Mouse (Mus musculus): ENCODE measurements at regions not wholly inside any gene's neighbourhood (a gene's known extent, or its start where the extent isn't known, plus 50 kb on each side); places are given as distances from the start of the nearest gene placed in this dataset.

- no peak for DNase-seq
Measured at GRCm38 (mm10) chr15:68811041-68811440, 2310.3 kb upstream of the Lrrc6 start.

GRCm38 (mm10) chr15:68810593-68810992, 2309.9 kb upstream of the Lrrc6 start:
- no peak for DNase-seq

GRCm38 (mm10) chr15:68808175-68808574, 2307.5 kb upstream of the Lrrc6 start:
- DNase-seq, result no peak

- DNase-seq, result no peak
Measured at GRCm38 (mm10) chr15:68804254-68804653, 2303.5 kb upstream of the Lrrc6 start.

- DNase-seq, result no peak
Measured at GRCm38 (mm10) chr15:68801763-68802162, 2301.1 kb upstream of the Lrrc6 start.

- DNase-seq, result no peak
Measured at GRCm38 (mm10) chr15:68797406-68797805, 2296.7 kb upstream of the Lrrc6 start.

GRCm38 (mm10) chr15:68795239-68795960, 2294.7 kb upstream of the Lrrc6 start:
- DNase-seq, result no peak

- DNase-seq, result no peak
Measured at GRCm38 (mm10) chr15:68759948-68760347, 2259.2 kb upstream of the Lrrc6 start.

- no peak for DNase-seq
Measured at GRCm38 (mm10) chr15:68755255-68755654, 2254.5 kb upstream of the Lrrc6 start.

GRCm38 (mm10) chr15:68754834-68755233, 2254.1 kb upstream of the Lrrc6 start:
- no peak for DNase-seq

- DNase-seq, result no peak
Measured at GRCm38 (mm10) chr15:68739344-68739743, 2238.6 kb upstream of the Lrrc6 start.

- DNase-seq, result peak; percentile 5
Measured at GRCm38 (mm10) chr15:68721250-68721649, 2220.5 kb upstream of the Lrrc6 start.

GRCm38 (mm10) chr15:68719486-68719885, 2218.8 kb upstream of the Lrrc6 start:
- no peak for DNase-seq

GRCm38 (mm10) chr15:68714337-68714736, 2213.6 kb upstream of the Lrrc6 start:
- DNase-seq, result no peak

GRCm38 (mm10) chr15:68707306-68707705, 2206.6 kb upstream of the Lrrc6 start:
- no peak for DNase-seq

- no peak for DNase-seq
Measured at GRCm38 (mm10) chr15:68695041-68695650, 2194.4 kb upstream of the Lrrc6 start.

GRCm38 (mm10) chr15:68667462-68667861, 2166.8 kb upstream of the Lrrc6 start:
- DNase-seq, result no peak

GRCm38 (mm10) chr15:68665331-68665730, 2164.6 kb upstream of the Lrrc6 start:
- DNase-seq, result no peak

- DNase-seq, result no peak
Measured at GRCm38 (mm10) chr15:68656722-68657121, 2156.0 kb upstream of the Lrrc6 start.

GRCm38 (mm10) chr15:68655046-68655445, 2154.3 kb upstream of the Lrrc6 start:
- no peak for DNase-seq

GRCm38 (mm10) chr15:68650609-68651008, 2149.9 kb upstream of the Lrrc6 start:
- no peak for DNase-seq

GRCm38 (mm10) chr15:68650033-68650432, 2149.3 kb upstream of the Lrrc6 start:
- no peak for DNase-seq

GRCm38 (mm10) chr15:68646865-68647264, 2146.2 kb upstream of the Lrrc6 start:
- DNase-seq, result no peak

- no peak for DNase-seq
Measured at GRCm38 (mm10) chr15:68644862-68645261, 2144.2 kb upstream of the Lrrc6 start.
